Mouse (Mus musculus): ENCODE data around the gene Cep83. TPM values are rescaled to one million over a fixed set of nuclear protein-coding genes. Genes with fewer than 3 reads are reported as not detected.

The Cep83 gene
- 24.2 and 24.7 TPM in 2 replicates for polyA plus RNA-seq (2014; fragmentation: Nextera tagmentation; extraction: Ambion mirVana)

- H3K4me2 ChIP-seq = peak within 1 kb of the TSS; percentile 89
- no peaks in the 10 kb centered on the region for H3K36me3 ChIP-seq (ENCODE audit: insufficient read depth)
- H3K4me3 ChIP-seq (ENCODE audit: low read depth, low read length) = peak within 1 kb of the TSS; percentile 84
- DNase-seq = peak; percentile 98
- no peak for TF ChIP-seq CTCF (IDR thresholded peaks at IDR 0.05; ENCODE audit: low read depth)
- peak within 1 kb of the TSS; percentile 93 for H3K27ac ChIP-seq (ENCODE audit: low read depth)
- H3K4me1 ChIP-seq (ENCODE audit: insufficient read depth) = 0 out of 2 replicates have a peak, but pooled peaks cover 5% of the 10 kb centered on the region
- peak within 1 kb of the TSS; percentile 99 for H3K9ac ChIP-seq
- under 1% methylated on average over 85 of the region's 86 CpGs for WGBS
- no peaks in the 10 kb centered on the region for H3K27me3 ChIP-seq (ENCODE audit: insufficient read depth, low read length)
- H3K9me3 ChIP-seq (ENCODE audit: low read depth, low read length) = no peaks in the 10 kb centered on the region
- ATAC-seq (ENCODE audit: insufficient read depth) = peak; percentile 98
Observed at GRCm38 (mm10) chr10:94688420-94689175, at the start of gene Cep83. Cep83 (plus strand) TSS chr10:94688654.

- Histone ChIP-seq H3K4me2 (no peak overlapping the region), H3K9ac (no peak overlapping the region), H3K27me3 (ENCODE audit: insufficient read depth, low read length) (no peaks in the 10 kb centered on the region), H3K36me3 (ENCODE audit: insufficient read depth) (no peaks in the 10 kb centered on the region), H3K4me1 (ENCODE audit: insufficient read depth) (no peaks in the 10 kb centered on the region), H3K27ac (ENCODE audit: low read depth) (no peak overlapping the region), H3K4me3 (ENCODE audit: low read depth, low read length) (no peak overlapping the region), H3K9me3 (ENCODE audit: low read depth, low read length) (no peaks in the 10 kb centered on the region)
- 72% methylated on average over 5 of the region's 5 CpGs for WGBS
- no peak for TF ChIP-seq CTCF (IDR thresholded peaks at IDR 0.05; ENCODE audit: low read depth)
- no peak for DNase-seq
- no peak for ATAC-seq (ENCODE audit: insufficient read depth)
Observed at GRCm38 (mm10) chr10:94639281-94639680, 49.2 kb upstream of the Cep83 start.

- ATAC-seq (ENCODE audit: insufficient read depth) (no peak), DNase-seq (no peak)
- Histone ChIP-seq H3K9me3 (ENCODE audit: low read depth, low read length) (no peaks in the 10 kb centered on the region), H3K4me2 (no peak overlapping the region), H3K36me3 (ENCODE audit: insufficient read depth) (no peaks in the 10 kb centered on the region), H3K4me1 (ENCODE audit: insufficient read depth) (no peaks in the 10 kb centered on the region), H3K9ac (no peak overlapping the region), H3K27ac (ENCODE audit: low read depth) (no peak overlapping the region), H3K4me3 (ENCODE audit: low read depth, low read length) (no peak overlapping the region), H3K27me3 (ENCODE audit: insufficient read depth, low read length) (no peaks in the 10 kb centered on the region)
- no peak for TF ChIP-seq CTCF (IDR thresholded peaks at IDR 0.05; ENCODE audit: low read depth)
- WGBS = 67% methylated on average over 5 of the region's 5 CpGs
Observed at GRCm38 (mm10) chr10:94640067-94640466, 48.4 kb upstream of the Cep83 start.

GRCm38 (mm10) chr10:94664036-94664435, 24.4 kb upstream of the Cep83 start:
- Histone ChIP-seq H3K27ac (ENCODE audit: low read depth) (no peak overlapping the region), H3K4me3 (ENCODE audit: low read depth, low read length) (no peak overlapping the region), H3K27me3 (ENCODE audit: insufficient read depth, low read length) (no peaks in the 10 kb centered on the region), H3K36me3 (ENCODE audit: insufficient read depth) (no peaks in the 10 kb centered on the region), H3K4me1 (ENCODE audit: insufficient read depth) (no peaks in the 10 kb centered on the region), H3K9ac (no peak overlapping the region), H3K9me3 (ENCODE audit: low read depth, low read length) (no peaks in the 10 kb centered on the region), H3K4me2 (no peak overlapping the region)
- 69% methylated on average over 3 of the region's 3 CpGs for WGBS
- no peak for ATAC-seq (ENCODE audit: insufficient read depth)
- DNase-seq = no peak
- TF ChIP-seq CTCF (IDR thresholded peaks at IDR 0.05; ENCODE audit: low read depth) = no peak

- H3K4me3 ChIP-seq (ENCODE audit: low read depth, low read length) = no peak overlapping the region
- WGBS = 94% methylated on average over 7 of the region's 7 CpGs
Observed at GRCm38 (mm10) chr10:94664455-94664854, 24.0 kb upstream of the Cep83 start.

GRCm38 (mm10) chr10:94668147-94668546, 20.3 kb upstream of the Cep83 start:
- ATAC-seq (ENCODE audit: insufficient read depth) (no peak), DNase-seq (no peak)
- Histone ChIP-seq H3K4me1 (ENCODE audit: insufficient read depth) (no peaks in the 10 kb centered on the region), H3K9me3 (ENCODE audit: low read depth, low read length) (no peaks in the 10 kb centered on the region), H3K9ac (no peak overlapping the region), H3K4me2 (no peak overlapping the region), H3K4me3 (ENCODE audit: low read depth, low read length) (no peak overlapping the region), H3K27ac (ENCODE audit: low read depth) (no peak overlapping the region), H3K36me3 (ENCODE audit: insufficient read depth) (no peaks in the 10 kb centered on the region), H3K27me3 (ENCODE audit: insufficient read depth, low read length) (no peaks in the 10 kb centered on the region)
- TF ChIP-seq CTCF (IDR thresholded peaks at IDR 0.05; ENCODE audit: low read depth) = no peak

More at GRCm38 (mm10) chr10:94664455-94664854, 24.0 kb upstream of the Cep83 start:
- DNase-seq = no peak
- H3K36me3 ChIP-seq (ENCODE audit: insufficient read depth) = no peaks in the 10 kb centered on the region
- no peak overlapping the region for H3K27ac ChIP-seq (ENCODE audit: low read depth)
- no peaks in the 10 kb centered on the region for H3K4me1 ChIP-seq (ENCODE audit: insufficient read depth)
- H3K9ac ChIP-seq = no peak overlapping the region
- H3K4me2 ChIP-seq = no peak overlapping the region
- ATAC-seq (ENCODE audit: insufficient read depth) = no peak
- no peaks in the 10 kb centered on the region for H3K9me3 ChIP-seq (ENCODE audit: low read depth, low read length)
- TF ChIP-seq CTCF (IDR thresholded peaks at IDR 0.05; ENCODE audit: low read depth) = no peak
- H3K27me3 ChIP-seq (ENCODE audit: insufficient read depth, low read length) = no peaks in the 10 kb centered on the region

- 2% methylated on average over 20 of the region's 20 CpGs for WGBS
- peak overlapping the region; percentile 93 for H3K27ac ChIP-seq (ENCODE audit: low read depth)
- H3K36me3 ChIP-seq (ENCODE audit: insufficient read depth) = no peaks in the 10 kb centered on the region
- ATAC-seq (ENCODE audit: insufficient read depth) = peak; percentile 73
- no peaks in the 10 kb centered on the region for H3K27me3 ChIP-seq (ENCODE audit: insufficient read depth, low read length)
- 0 out of 2 replicates have a peak, but pooled peaks cover 5% of the 10 kb centered on the region for H3K4me1 ChIP-seq (ENCODE audit: insufficient read depth)
- H3K4me2 ChIP-seq = peak overlapping the region; percentile 89
- no peak for DNase-seq
- no peaks in the 10 kb centered on the region for H3K9me3 ChIP-seq (ENCODE audit: low read depth, low read length)
- H3K4me3 ChIP-seq (ENCODE audit: low read depth, low read length) = peak overlapping the region; percentile 84
- H3K9ac ChIP-seq = peak overlapping the region; percentile 99
- no peak for TF ChIP-seq CTCF (IDR thresholded peaks at IDR 0.05; ENCODE audit: low read depth)
Observed at GRCm38 (mm10) chr10:94687801-94688419, 544 bp upstream of the Cep83 start.

Data from lung, embryonic 14.5 days (tissue).